Mouse (Mus musculus) ES-Bruce4 (cell line): ENCODE data around the gene Pvr.
A peak's percentile ranks its signal among the peaks of the same experiment; 100 is the strongest.

Source experiments
- CTCF ChIP-seq: IDR thresholded peaks from one replicate; pipeline ENCODE4 v1.8.1; 2011; ENCODE audit warnings: low read depth, low read length
- EP300 ChIP-seq: IDR thresholded peaks from 2 replicates; pipeline ENCODE4 v1.6.1; 2011; ENCODE audit warnings: low read depth, low read length; ENCODE audit not compliant: insufficient read depth
- POLR2A ChIP-seq: IDR thresholded peaks from one replicate; pipeline ENCODE4 v1.8.1; 2011; ENCODE audit warnings: low read length; ENCODE audit not compliant: insufficient read depth

- TF ChIP-seq EP300 (no peak), CTCF (peak; percentile 19), POLR2A (no peak)
Measured at GRCm38 (mm10) chr7:19969541-19970090, 48.7 kb upstream of the Pvr start.
